Mouse (Mus musculus): ENCODE measurements around the gene Col25a1. TPM values are rescaled to one million over a fixed set of nuclear protein-coding genes. Genes with fewer than 3 reads are reported as not detected.

The Col25a1 gene
- polyA plus RNA-seq, 1 experiment = 24.7 TPM

- no peak for DNase-seq (ENCODE audit: low spot score)
Measured at GRCm38 (mm10) chr3:130576683-130577082, 445.4 kb downstream of the Col25a1 start.

- no peak for DNase-seq (ENCODE audit: low spot score)
Measured at GRCm38 (mm10) chr3:130579501-130579900, 448.2 kb downstream of the Col25a1 start.

GRCm38 (mm10) chr3:130581577-130581976, 450.3 kb downstream of the Col25a1 start:
- no peak for DNase-seq (ENCODE audit: low spot score)

GRCm38 (mm10) chr3:130582903-130583664, 451.8 kb downstream of the Col25a1 start:
- no peak for DNase-seq (ENCODE audit: low spot score)

GRCm38 (mm10) chr3:130584007-130584406, 452.7 kb downstream of the Col25a1 start:
- no peak for DNase-seq (ENCODE audit: low spot score)

GRCm38 (mm10) chr3:130595050-130595449, 463.7 kb downstream of the Col25a1 start:
- no peak for DNase-seq (ENCODE audit: low spot score)

GRCm38 (mm10) chr3:130601491-130601890, 470.2 kb downstream of the Col25a1 start:
- no peak for DNase-seq (ENCODE audit: low spot score)

GRCm38 (mm10) chr3:130607924-130608323, 476.6 kb downstream of the Col25a1 start:
- no peak for DNase-seq (ENCODE audit: low spot score)

- no peak for DNase-seq (ENCODE audit: low spot score)
Measured at GRCm38 (mm10) chr3:130614444-130614843, 483.1 kb downstream of the Col25a1 start.

- DNase-seq (ENCODE audit: low spot score) = no peak
Measured at GRCm38 (mm10) chr3:130615625-130616024, 484.3 kb downstream of the Col25a1 start.

GRCm38 (mm10) chr3:130617439-130617898, 486.2 kb downstream of the Col25a1 start, which contains the start of gene Etnppl:
Etnppl (plus strand) TSS chr3:130617448.
- DNase-seq (ENCODE audit: low spot score) = no peak

- no peak for DNase-seq (ENCODE audit: low spot score)
Measured at GRCm38 (mm10) chr3:130620517-130621146, 489.3 kb downstream of the Col25a1 start.

- no peak for DNase-seq (ENCODE audit: low spot score)
Measured at GRCm38 (mm10) chr3:130628358-130628757, 497.1 kb downstream of the Col25a1 start.

GRCm38 (mm10) chr3:130633859-130634258, 502.6 kb downstream of the Col25a1 start:
- no peak for DNase-seq (ENCODE audit: low spot score)

GRCm38 (mm10) chr3:130646110-130646810, 515.0 kb downstream of the Col25a1 start:
- DNase-seq (ENCODE audit: low spot score) = no peak

Other genes with a start within 250 kb of the Col25a1 start
- gene Casp6, start 230.1 kb upstream of the Col25a1 start, polyA plus RNA-seq (2012; rRNA removed) = 38.2 and 48.0 TPM in 2 replicates
- gene Mcub, start 161.3 kb upstream of the Col25a1 start, polyA plus RNA-seq (2012; rRNA removed) = 12.2 and 12.5 TPM in 2 replicates
- gene Sec24b, start 69.9 kb upstream of the Col25a1 start, polyA plus RNA-seq (2012; rRNA removed) = 60.6 and 63.7 TPM in 2 replicates

Data from urinary bladder, adult 2 months (tissue).